Mouse (Mus musculus): ENCODE data around the gene Rgs8. TPM values are rescaled to one million over a fixed set of nuclear protein-coding genes. Genes with fewer than 3 reads are reported as not detected.
A peak's percentile ranks its signal among the peaks of the same experiment; 100 is the strongest.

Rgs8 gene
- total RNA-seq (2021) (not detected), polyA plus RNA-seq (2012; rRNA removed) (0.06 TPM in 2 replicates)
- long read RNA-seq = 0 reads

DNA sequence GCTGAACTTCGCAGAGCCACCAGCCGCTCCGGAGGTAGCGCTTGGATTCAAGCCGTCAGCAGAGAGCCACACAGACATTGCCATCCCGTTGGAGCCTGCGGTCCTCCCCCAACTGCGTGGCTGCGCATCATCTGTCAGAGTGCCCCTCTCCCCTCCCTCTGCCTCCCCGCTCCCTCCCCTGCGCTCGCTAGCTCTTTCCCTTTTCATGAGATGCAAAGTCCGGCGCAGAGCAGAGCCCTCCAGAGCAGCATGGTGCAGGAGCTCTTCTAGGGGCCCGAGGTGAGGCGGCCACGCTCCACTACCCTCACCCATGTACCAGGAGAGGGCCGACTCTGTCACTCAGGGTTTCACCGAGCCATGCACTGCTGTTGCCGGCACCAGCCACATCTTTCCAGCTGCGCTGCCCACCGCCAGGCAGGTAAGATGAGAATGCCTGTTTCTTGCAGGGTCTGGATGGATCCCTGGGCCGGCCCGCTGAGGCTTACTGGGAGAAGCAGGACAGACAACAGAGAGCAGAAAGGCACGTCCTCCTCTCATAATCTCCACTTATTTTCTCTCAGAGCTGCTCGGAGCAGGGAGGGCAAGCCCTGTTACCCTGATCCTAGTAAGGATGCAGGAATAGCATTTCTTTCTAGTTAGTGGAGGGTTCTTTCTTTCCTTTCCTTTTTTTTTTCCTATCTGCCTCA lies at the start of gene Rgs8:
Gene Rgs8 (plus strand): TSS at position 88 of the 686 bp plus-strand sequence.
- H3K79me2 ChIP-seq (replicated peaks; ENCODE audit: control insufficient read depth, insufficient read depth, low read length) = no peaks in the 10 kb centered on the region

DNA sequence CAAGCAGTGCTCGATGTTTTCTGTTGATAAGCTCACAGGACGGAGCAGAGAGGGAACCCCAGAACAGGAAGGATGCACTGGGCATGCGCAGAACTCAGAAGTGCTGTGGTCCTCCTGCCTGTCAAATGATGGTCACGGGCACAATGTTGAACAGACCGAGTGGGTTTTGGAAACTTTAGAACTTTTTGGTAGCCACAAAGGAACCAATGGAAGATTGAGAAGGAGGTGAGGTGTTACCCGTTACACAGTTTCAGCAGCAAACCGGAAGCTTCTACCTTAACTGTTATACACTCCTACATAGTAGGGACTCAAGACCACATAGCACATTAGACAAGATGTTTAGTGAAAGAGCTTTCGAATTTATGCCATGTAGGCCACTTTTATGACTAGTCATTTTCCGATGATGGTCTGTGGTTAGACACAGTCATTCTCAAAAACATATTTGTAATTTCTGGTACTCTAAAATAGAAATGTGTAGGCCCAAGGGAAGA lies 35.4 kb upstream of the Rgs8 start:
- no peaks in the 10 kb centered on the region for H3K36me3 ChIP-seq (ENCODE audit: control insufficient read depth, insufficient read depth, low read length)
- TF ChIP-seq CTCF (IDR thresholded peaks at IDR 0.05) (no peak), POLR2A (IDR thresholded peaks at IDR 0.05; ENCODE audit: insufficient read depth, low read depth, low read length) (no peak)
- H3K27ac ChIP-seq = no peak overlapping the region
- no peaks in the 10 kb centered on the region for H3K79me2 ChIP-seq (replicated peaks; ENCODE audit: control insufficient read depth, insufficient read depth, low read length)
- H3K4me3 ChIP-seq = no peak overlapping the region
- 85% methylated on average over 9 of the region's 9 CpGs for WGBS
- no peaks in the 10 kb centered on the region for H3K4me1 ChIP-seq (ENCODE audit: control insufficient read depth, insufficient read depth, low read length)
- no peaks in the 10 kb centered on the region; the same call in 1 of the 2 replicates for H3K27me3 ChIP-seq (ENCODE audit: control insufficient read depth, insufficient read depth, low read length)
- DNase-seq = no peak
- no peak overlapping the region for H3K9ac ChIP-seq (ENCODE audit: low read depth, low read length)
- intact Hi-C loops (cut with DNase I) = no loop called here

More for the DNA sequence above, at the start of gene Rgs8:
- Histone ChIP-seq H3K4me1 (ENCODE audit: control insufficient read depth, insufficient read depth, low read length) (no peaks in the 10 kb centered on the region), H3K27me3 (ENCODE audit: control insufficient read depth, insufficient read depth, low read length) (0 out of 2 replicates have a peak, but pooled peaks cover 5% of the 10 kb centered on the region), H3K36me3 (ENCODE audit: control insufficient read depth, insufficient read depth, low read length) (no peaks in the 10 kb centered on the region), H3K27ac (no peak within 1 kb of the TSS), H3K9ac (ENCODE audit: low read depth, low read length) (no peak within 1 kb of the TSS), H3K4me3 (no peak within 1 kb of the TSS)
- intact Hi-C loops (cut with DNase I) = no loop called here
- 9% methylated on average over 26 of the region's 26 CpGs for WGBS
- no peak for DNase-seq
- TF ChIP-seq EP300 (IDR thresholded peaks at IDR 0.05; ENCODE audit: insufficient read depth, low read depth, low read length) = no peak
- TF ChIP-seq POLR2A (IDR thresholded peaks at IDR 0.05; ENCODE audit: insufficient read depth, low read depth, low read length) = no peak
- TF ChIP-seq CTCF (IDR thresholded peaks at IDR 0.05) = no peak

GRCm38 (mm10) chr1:153623036-153623435 lies 29.8 kb upstream of the Rgs8 start:
- intact Hi-C loops (cut with DNase I) = no loop called here
- Histone ChIP-seq H3K27me3 (ENCODE audit: control insufficient read depth, insufficient read depth, low read length) (no peaks in the 10 kb centered on the region), H3K4me1 (ENCODE audit: control insufficient read depth, insufficient read depth, low read length) (no peaks in the 10 kb centered on the region), H3K9ac (ENCODE audit: low read depth, low read length) (no peak overlapping the region), H3K79me2 (replicated peaks; ENCODE audit: control insufficient read depth, insufficient read depth, low read length) (no peaks in the 10 kb centered on the region), H3K4me3 (no peak overlapping the region), H3K27ac (no peak overlapping the region), H3K36me3 (ENCODE audit: control insufficient read depth, insufficient read depth, low read length) (no peaks in the 10 kb centered on the region)
- no peak for DNase-seq
- no peak for TF ChIP-seq POLR2A (IDR thresholded peaks at IDR 0.05; ENCODE audit: insufficient read depth, low read depth, low read length)
- 73% methylated on average over 4 of the region's 4 CpGs for WGBS

- H3K27me3 ChIP-seq (ENCODE audit: control insufficient read depth, insufficient read depth, low read length) = no peaks in the 10 kb centered on the region
- H3K27ac ChIP-seq = no peak overlapping the region
- H3K9ac ChIP-seq (ENCODE audit: low read depth, low read length) = no peak overlapping the region
- H3K79me2 ChIP-seq (replicated peaks; ENCODE audit: control insufficient read depth, insufficient read depth, low read length) = no peaks in the 10 kb centered on the region
- TF ChIP-seq POLR2A (IDR thresholded peaks at IDR 0.05; ENCODE audit: insufficient read depth, low read depth, low read length) = no peak
- no peak for TF ChIP-seq CTCF (IDR thresholded peaks at IDR 0.05)
- no peak for TF ChIP-seq EP300 (IDR thresholded peaks at IDR 0.05; ENCODE audit: insufficient read depth, low read depth, low read length)
- H3K4me1 ChIP-seq (ENCODE audit: control insufficient read depth, insufficient read depth, low read length) = peaks cover 7% of the 10 kb centered on the region
- intact Hi-C loops (cut with DNase I) = no loop called here
- 65% methylated on average over 6 of the region's 6 CpGs for WGBS
- H3K4me3 ChIP-seq = no peak overlapping the region
- no peak for DNase-seq
- no peaks in the 10 kb centered on the region for H3K36me3 ChIP-seq (ENCODE audit: control insufficient read depth, insufficient read depth, low read length)
Observed at GRCm38 (mm10) chr1:153632686-153633085, 20.1 kb upstream of the Rgs8 start.

DNA sequence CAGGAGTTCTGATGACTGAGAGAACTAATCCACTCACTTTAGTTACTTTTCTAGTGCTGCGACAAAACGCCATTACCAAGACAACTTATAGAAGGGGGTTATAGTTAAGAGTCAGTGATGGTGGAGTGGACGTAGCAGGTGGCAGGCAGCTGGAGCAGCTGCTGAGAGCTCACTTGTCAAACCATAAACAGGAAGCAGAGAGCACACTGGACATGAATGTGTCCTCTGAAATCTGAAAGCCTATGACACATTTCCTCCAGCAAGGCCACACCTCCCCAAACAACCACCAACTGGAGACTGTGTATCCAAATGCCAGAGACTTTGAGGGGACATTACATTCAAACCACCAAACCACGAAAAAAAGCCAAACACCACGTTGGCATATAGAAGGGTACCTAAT lies 17.8 kb upstream of the Rgs8 start:
- H3K27ac ChIP-seq = no peak overlapping the region

DNA sequence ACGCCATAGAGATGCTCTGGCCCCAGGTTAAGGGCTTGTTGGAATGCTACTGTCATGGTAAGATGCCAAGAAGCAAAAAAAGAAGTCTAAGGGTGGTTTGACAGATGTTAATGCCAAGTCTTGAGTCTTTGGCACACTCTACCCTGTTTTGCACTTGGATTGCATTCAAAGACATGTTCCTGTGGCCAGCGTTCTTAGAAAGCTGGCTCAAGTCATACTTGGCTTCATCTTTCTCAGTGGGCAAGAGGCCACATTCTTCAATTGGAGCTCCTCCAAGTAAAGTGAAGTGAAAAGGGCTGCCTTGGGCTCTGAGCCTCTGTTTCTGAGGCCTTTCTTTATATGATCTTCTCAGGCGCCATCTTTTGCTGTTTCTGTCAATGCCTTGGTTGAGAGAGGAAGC lies 17.3 kb upstream of the Rgs8 start:
- WGBS = 26% methylated on average over 3 of the region's 3 CpGs
- DNase-seq = peak; percentile 65 to 75
- Histone ChIP-seq H3K79me2 (replicated peaks; ENCODE audit: control insufficient read depth, insufficient read depth, low read length) (no peaks in the 10 kb centered on the region), H3K36me3 (ENCODE audit: control insufficient read depth, insufficient read depth, low read length) (no peaks in the 10 kb centered on the region), H3K27me3 (ENCODE audit: control insufficient read depth, insufficient read depth, low read length) (no peaks in the 10 kb centered on the region), H3K27ac (no peak overlapping the region), H3K4me1 (ENCODE audit: control insufficient read depth, insufficient read depth, low read length) (peaks cover 7% of the 10 kb centered on the region), H3K9ac (ENCODE audit: low read depth, low read length) (no peak overlapping the region), H3K4me3 (no peak overlapping the region)
- TF ChIP-seq POLR2A (IDR thresholded peaks at IDR 0.05; ENCODE audit: insufficient read depth, low read depth, low read length) = no peak
- TF ChIP-seq EP300 (IDR thresholded peaks at IDR 0.05; ENCODE audit: insufficient read depth, low read depth, low read length) = no peak
- no peak for TF ChIP-seq CTCF (IDR thresholded peaks at IDR 0.05)
- intact Hi-C loops (cut with DNase I) = loop anchor here (5.0 kb wide), 1 partner anchor 78 kb away; no protein-coding TSS in a partner anchor

More for the DNA sequence above, 17.8 kb upstream of the Rgs8 start:
- intact Hi-C loops (cut with DNase I) = loop anchor here (5.0 kb wide), 1 partner anchor 78 kb away; no protein-coding TSS in a partner anchor
- DNase-seq = peak in 1 of 2 experiments; percentile 14
- H3K27me3 ChIP-seq (ENCODE audit: control insufficient read depth, insufficient read depth, low read length) = no peaks in the 10 kb centered on the region
- no peak for TF ChIP-seq EP300 (IDR thresholded peaks at IDR 0.05; ENCODE audit: insufficient read depth, low read depth, low read length)
- H3K36me3 ChIP-seq (ENCODE audit: control insufficient read depth, insufficient read depth, low read length) = no peaks in the 10 kb centered on the region
- H3K4me3 ChIP-seq = no peak overlapping the region
- H3K4me1 ChIP-seq (ENCODE audit: control insufficient read depth, insufficient read depth, low read length) = peaks cover 7% of the 10 kb centered on the region
- H3K9ac ChIP-seq (ENCODE audit: low read depth, low read length) = no peak overlapping the region
- H3K79me2 ChIP-seq (replicated peaks; ENCODE audit: control insufficient read depth, insufficient read depth, low read length) = no peaks in the 10 kb centered on the region
- 48% methylated on average over 5 of the region's 5 CpGs for WGBS
